Mouse (Mus musculus): ENCODE data around the gene Btnl2.

The Btnl2 gene

DNA sequence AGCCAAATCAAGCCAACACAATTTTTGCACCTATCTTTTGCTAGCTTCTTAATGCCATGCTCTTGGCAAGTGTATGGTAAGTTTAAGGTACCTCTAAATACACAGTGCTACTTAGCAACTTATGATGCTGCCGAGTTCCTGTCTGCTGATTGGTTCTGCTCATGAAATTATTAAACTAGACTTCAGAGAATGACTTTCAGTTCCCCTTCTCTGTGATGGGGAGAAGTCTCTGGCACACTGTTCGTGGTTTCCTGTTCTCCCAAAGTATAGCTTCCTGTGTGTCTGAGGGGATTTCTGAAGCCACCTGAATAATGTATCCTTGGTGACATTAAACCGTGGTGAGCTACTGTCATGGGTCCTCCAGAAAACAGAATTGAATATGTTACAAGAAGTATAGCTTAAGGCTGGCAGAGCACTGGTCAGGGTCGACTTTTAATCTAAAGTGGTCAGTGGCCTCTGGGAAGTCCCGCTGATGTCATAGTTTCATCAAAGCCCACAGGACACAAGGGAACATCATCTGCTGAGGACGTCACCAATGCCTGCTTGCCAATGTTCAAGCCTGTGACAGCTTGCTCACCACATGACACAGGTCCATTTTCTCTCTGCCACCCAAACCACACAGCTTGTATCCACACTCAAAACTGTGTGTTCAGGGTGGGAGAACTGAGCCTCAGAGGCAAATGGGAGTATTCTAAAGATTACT, 6.9 kb upstream of the Btnl2 start:
- peak; percentile 73 for DNase-seq (ENCODE audit: low read depth, low spot score)

DNA sequence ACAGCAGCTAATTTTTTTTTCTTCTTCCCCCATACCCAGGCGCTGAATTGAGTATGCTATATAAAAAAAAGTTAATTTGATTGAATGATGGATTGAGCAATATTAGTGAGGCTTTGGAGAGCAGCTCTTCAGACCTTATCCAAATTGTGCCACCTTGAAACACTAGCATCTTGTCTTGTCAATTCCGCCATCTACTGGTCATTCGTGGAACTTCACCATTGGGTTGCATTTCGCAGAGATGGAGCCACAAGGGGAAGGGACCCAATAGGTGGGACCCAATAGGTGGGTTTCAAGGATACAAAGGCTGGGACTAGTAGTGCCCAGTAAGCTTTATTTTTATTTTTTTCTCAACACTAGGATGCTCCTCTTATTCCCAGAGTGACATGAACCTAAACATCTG, 5.2 kb upstream of the Btnl2 start:
- DNase-seq (ENCODE audit: low read depth, low spot score), result peak; percentile 38

- peak; percentile 32 for DNase-seq (ENCODE audit: low read depth, low spot score)
Observed at GRCm38 (mm10) chr17:34354940-34355339, 318 bp downstream of the Btnl2 start.

DNA sequence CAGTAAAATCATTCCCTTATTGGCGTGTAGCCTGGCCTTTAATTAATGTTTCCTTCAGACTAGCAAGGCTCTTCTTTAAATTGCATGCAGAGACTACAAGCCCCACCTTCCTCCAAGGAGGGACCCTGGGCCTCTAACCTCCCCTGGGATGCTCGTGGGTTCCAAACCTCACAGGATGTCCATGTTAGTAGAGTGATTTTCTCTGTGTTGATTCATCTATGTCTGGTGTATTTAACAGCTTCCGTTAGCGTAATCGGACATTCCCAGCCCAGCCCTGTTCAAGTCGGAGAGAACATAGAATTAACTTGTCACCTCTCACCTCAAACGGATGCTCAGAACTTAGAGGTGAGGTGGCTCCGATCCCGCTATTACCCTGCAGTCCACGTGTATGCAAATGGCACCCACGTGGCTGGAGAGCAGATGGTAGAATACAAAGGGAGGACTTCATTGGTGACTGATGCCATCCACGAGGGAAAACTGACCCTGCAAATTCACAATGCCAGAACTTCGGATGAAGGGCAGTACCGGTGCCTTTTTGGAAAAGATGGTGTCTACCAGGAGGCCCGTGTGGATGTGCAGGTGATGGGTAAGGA, 8.4 kb downstream of the Btnl2 start:
- no peak for DNase-seq (ENCODE audit: low read depth, low spot score)

- DNase-seq (ENCODE audit: low read depth, low spot score), result no peak
Observed at GRCm38 (mm10) chr17:34363676-34364310, 9.2 kb downstream of the Btnl2 start.

DNA sequence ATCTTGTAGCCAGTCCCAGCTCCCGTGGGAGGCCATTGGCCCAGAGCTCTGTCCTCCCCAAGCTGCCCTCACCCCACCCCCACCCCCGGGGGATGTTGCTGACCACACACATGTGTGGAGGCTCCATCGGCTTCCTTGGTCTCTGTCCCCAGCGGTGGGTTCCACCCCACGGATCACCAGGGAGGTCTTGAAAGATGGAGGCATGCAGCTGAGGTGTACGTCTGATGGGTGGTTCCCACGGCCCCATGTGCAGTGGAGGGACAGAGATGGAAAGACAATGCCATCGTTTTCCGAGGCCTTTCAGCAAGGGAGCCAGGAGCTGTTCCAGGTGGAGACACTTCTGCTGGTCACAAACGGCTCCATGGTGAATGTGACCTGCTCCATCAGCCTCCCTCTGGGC, 10.4 kb downstream of the Btnl2 start:
- DNase-seq (ENCODE audit: low read depth, low spot score), result no peak

GRCm38 (mm10) chr17:34370563-34370962, 15.9 kb downstream of the Btnl2 start:
- DNase-seq (ENCODE audit: low read depth, low spot score), result no peak

DNA sequence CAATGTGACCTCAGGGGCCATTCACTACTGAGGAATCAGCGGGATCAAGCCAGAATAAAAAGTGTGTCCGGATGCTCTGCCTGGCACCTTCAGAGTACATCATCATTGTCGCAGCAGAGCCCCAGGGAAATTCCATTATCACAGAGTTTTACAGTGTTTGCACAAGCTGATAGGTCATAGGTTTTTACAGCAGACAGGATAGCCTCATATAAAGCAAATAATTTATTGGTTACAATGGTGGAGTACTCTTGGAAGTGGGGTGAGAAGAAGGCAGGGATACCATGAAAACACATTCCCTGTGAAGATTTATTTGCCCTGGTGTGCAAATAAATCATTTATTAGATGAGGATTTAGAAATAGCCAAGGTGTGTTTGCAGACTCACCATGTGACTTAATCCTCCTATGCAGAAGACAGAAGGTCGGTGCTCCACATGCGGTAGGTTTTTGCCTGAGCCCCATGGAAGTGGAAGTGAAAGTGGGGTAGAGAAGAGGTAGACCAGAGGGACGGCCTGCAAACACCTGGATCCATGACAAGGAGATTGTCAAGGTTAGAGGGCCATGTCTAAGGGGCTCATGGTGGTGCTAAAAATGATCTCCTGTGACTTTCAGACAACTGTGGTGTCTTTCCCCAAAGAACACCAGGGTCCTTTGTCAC, 18.6 kb downstream of the Btnl2 start:
- no peak for DNase-seq (ENCODE audit: low read depth, low spot score)

- no peak for DNase-seq (ENCODE audit: low read depth, low spot score)
Observed at GRCm38 (mm10) chr17:34376847-34377246, 22.2 kb downstream of the Btnl2 start, which contains the start of gene Btnl1. Gene Btnl1, plus strand, starts transcription at chr17:34377132.

DNA sequence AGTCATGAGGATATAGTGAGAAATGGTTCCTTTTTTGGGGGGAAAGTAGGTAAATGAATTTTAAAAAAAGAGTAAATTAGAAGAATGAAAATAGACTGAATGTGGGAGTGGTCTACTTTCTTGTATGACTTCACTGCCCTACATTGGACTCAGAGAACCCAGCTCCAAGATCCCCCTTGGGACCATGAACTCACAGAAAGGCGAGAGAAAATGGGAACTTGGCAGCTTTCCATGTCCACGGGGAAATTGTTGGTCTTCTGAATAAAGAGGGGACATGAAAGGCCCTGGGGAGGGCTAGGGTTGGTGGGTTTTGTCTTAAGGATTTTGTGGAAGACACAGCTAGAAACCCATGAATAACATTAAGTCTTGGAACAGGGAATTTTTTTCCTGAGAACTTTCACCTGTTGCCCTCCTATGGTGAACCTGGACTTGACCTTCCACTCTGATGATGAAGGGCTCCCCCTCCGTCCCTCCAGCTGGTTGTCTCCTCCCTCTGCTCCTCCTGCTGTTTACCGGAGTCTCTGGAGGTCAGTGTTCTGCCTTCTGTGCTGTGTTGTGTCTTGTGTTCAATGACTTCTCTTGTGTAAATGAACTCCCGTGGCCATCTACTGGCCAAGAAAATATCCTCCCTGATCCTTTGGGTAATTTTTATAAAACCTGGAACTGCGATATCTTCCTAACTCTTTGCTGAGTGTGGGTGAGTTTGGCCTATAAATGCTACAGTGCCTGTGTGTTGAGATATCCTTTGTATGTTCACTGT, 23.0 kb downstream of the Btnl2 start:
- no peak for DNase-seq (ENCODE audit: low read depth, low spot score)

GRCm38 (mm10) chr17:34378716-34379115, 24.1 kb downstream of the Btnl2 start:
- no peak for DNase-seq (ENCODE audit: low read depth, low spot score)

DNA sequence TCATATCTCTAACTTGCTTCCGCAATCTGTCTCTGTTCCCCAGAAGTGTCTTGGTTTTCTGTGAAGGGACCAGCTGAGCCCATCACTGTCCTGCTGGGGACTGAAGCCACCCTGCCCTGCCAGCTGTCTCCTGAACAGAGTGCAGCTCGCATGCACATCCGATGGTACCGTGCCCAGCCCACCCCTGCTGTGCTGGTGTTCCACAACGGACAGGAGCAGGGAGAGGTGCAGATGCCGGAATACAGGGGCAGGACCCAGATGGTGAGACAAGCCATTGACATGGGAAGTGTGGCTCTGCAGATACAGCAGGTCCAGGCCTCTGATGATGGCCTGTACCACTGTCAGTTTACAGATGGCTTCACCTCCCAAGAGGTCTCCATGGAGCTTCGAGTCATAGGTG, 24.8 kb downstream of the Btnl2 start:
- no peak for DNase-seq (ENCODE audit: low read depth, low spot score)

- no peak for DNase-seq (ENCODE audit: low read depth, low spot score)
Observed at GRCm38 (mm10) chr17:34381876-34382275, 27.3 kb downstream of the Btnl2 start.

GRCm38 (mm10) chr17:34383212-34383611, 28.6 kb downstream of the Btnl2 start:
- no peak for DNase-seq (ENCODE audit: low read depth, low spot score)

GRCm38 (mm10) chr17:34384699-34385098, 30.1 kb downstream of the Btnl2 start:
- no peak for DNase-seq (ENCODE audit: low read depth, low spot score)

GRCm38 (mm10) chr17:34386656-34387055, 32.0 kb downstream of the Btnl2 start:
- DNase-seq (ENCODE audit: low read depth, low spot score), result no peak

GRCm38 (mm10) chr17:34388513-34388912, 33.9 kb downstream of the Btnl2 start:
- DNase-seq (ENCODE audit: low read depth, low spot score), result no peak

DNA sequence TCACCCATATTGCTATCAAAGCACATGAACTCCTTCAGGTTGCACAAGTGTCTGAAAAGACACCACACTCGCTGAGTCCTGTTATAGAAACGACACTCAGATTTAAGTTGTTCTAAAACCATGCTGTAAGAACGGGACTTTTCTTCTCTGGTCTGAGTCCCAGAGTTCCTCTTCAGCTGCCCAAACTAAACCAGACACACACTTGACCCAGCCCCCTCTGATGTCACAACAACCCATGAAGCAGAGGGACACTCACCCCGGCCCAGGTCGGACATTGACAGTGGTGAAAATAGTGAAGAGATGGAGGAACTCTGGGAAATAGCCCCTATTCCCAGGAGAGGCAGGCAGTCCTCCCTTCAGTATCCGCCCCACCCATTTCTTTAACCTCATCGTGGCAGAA, 36.9 kb downstream of the Btnl2 start:
- no peak for DNase-seq (ENCODE audit: low read depth, low spot score)

- no peak for DNase-seq (ENCODE audit: low read depth, low spot score)
Observed at GRCm38 (mm10) chr17:34392321-34392720, 37.7 kb downstream of the Btnl2 start.

DNA sequence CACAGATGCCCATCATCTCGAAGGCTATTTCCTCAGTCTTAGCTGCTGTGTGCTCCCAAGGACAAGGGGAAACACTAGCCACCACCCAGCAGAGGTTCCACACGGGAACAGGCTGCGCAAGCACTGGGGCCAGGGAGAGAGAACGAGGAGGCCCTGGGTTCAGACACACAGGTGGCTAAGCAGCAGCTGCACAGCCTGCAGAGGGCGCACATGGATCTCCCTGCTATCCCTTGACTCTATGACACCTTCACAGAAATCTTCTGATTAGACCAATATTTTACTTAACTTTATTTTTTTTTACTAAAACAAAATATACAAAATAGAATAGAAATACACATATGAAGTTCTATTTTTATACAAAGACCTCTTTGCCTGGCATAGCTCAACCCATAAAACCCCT, 42.7 kb downstream of the Btnl2 start:
- DNase-seq (ENCODE audit: low read depth, low spot score), result no peak

DNA sequence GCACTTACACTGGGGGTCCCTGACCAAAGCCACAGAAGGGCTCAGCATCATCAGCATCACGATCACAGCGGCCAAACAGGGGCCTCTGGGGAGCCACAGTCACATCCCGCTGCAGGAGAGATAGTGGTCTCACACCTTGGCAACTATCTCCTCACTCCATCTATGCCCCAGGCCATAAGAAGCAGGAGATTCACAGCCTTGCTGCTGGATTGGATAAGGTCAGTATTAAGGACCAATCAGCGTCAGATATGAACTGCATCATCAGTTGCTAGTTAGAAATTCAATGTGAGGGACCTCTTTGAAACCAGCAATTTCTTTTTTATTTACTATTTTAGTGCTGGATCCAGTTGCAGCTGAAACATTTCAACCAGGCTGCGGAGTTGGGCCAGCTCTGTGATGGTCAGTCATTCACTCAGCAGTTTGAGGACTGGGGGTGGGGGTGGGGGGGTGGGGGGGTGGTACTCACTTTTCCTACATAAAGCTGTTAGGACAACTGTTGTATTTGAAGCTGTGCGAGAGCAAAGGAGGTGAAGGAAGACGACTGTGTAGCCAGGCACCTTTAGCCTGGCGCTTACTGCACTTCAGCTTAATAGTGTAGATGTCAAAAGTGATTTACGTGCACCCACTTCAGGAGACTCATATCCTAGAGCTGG, 43.6 kb downstream of the Btnl2 start:
- DNase-seq (ENCODE audit: low read depth, low spot score), result peak; percentile 80
